Mouse (Mus musculus): ENCODE results near the gene Wdr74.

Wdr74 gene

GRCm38 (mm10) chr19:8735389-8736159, at the start of gene Wdr74:
Wdr74 (plus strand) TSS chr19:8735827.
- in situ Hi-C loops (cut with MboI, MseI) = loop anchor here (25.0 kb wide), 1 partner anchor 1698 kb away; the partner anchor contains the start of gene Stip1

- in situ Hi-C loops (cut with MboI, MseI) = no loop called here
Measured at GRCm38 (mm10) chr19:8691871-8692539, 43.6 kb upstream of the Wdr74 start.

GRCm38 (mm10) chr19:8692740-8693139, 42.9 kb upstream of the Wdr74 start:
- in situ Hi-C loops (cut with MboI, MseI) = no loop called here

GRCm38 (mm10) chr19:8695330-8695729, 40.3 kb upstream of the Wdr74 start:
- in situ Hi-C loops (cut with MboI, MseI) = no loop called here

- in situ Hi-C loops (cut with MboI, MseI) = loop anchor here (25.0 kb wide), 1 partner anchor 1212 kb away; the partner anchor contains the start of genes Atl3 and Rtn3
Measured at GRCm38 (mm10) chr19:8699652-8700051, 36.0 kb upstream of the Wdr74 start.

GRCm38 (mm10) chr19:8702458-8702857, 33.2 kb upstream of the Wdr74 start:
- in situ Hi-C loops (cut with MboI, MseI) = loop anchor here (25.0 kb wide), 1 partner anchor 1215 kb away; the partner anchor contains the start of genes Atl3 and Rtn3

GRCm38 (mm10) chr19:8703571-8703970, 32.1 kb upstream of the Wdr74 start:
- in situ Hi-C loops (cut with MboI, MseI) = loop anchor here (25.0 kb wide), 1 partner anchor 1216 kb away; the partner anchor contains the start of genes Atl3 and Rtn3

GRCm38 (mm10) chr19:8705026-8705708, 30.5 kb upstream of the Wdr74 start:
- in situ Hi-C loops (cut with MboI, MseI) = loop anchor here (25.0 kb wide), 1 partner anchor 1218 kb away; the partner anchor contains the start of genes Atl3 and Rtn3

- in situ Hi-C loops (cut with MboI, MseI) = loop anchor here (25.0 kb wide), 1 partner anchor 1219 kb away; the partner anchor contains the start of genes Atl3 and Rtn3
Measured at GRCm38 (mm10) chr19:8706132-8706667, 29.4 kb upstream of the Wdr74 start.

GRCm38 (mm10) chr19:8706930-8707329, 28.7 kb upstream of the Wdr74 start:
- in situ Hi-C loops (cut with MboI, MseI) = loop anchor here (25.0 kb wide), 1 partner anchor 1220 kb away; the partner anchor contains the start of genes Atl3 and Rtn3

- in situ Hi-C loops (cut with MboI, MseI) = loop anchor here (25.0 kb wide), 1 partner anchor 1222 kb away; the partner anchor contains the start of genes Atl3 and Rtn3
Measured at GRCm38 (mm10) chr19:8708954-8709353, 26.7 kb upstream of the Wdr74 start.

- in situ Hi-C loops (cut with MboI, MseI) = loop anchor here (25.0 kb wide), 1 partner anchor 1223 kb away; the partner anchor contains the start of genes Atl3 and Rtn3
Measured at GRCm38 (mm10) chr19:8710057-8710456, 25.6 kb upstream of the Wdr74 start.

GRCm38 (mm10) chr19:8711506-8711905, 24.1 kb upstream of the Wdr74 start:
- in situ Hi-C loops (cut with MboI, MseI) = loop anchor here (25.0 kb wide), 1 partner anchor 1224 kb away; the partner anchor contains the start of genes Atl3 and Rtn3

GRCm38 (mm10) chr19:8711949-8712869, 23.4 kb upstream of the Wdr74 start:
- in situ Hi-C loops (cut with MboI, MseI) = loop anchor here (25.0 kb wide), 1 partner anchor 1225 kb away; the partner anchor contains the start of genes Atl3 and Rtn3

GRCm38 (mm10) chr19:8712870-8713305, 22.7 kb upstream of the Wdr74 start:
- in situ Hi-C loops (cut with MboI, MseI) = loop anchor here (25.0 kb wide), 1 partner anchor 1226 kb away; the partner anchor contains the start of genes Atl3 and Rtn3

GRCm38 (mm10) chr19:8713306-8713996, 22.2 kb upstream of the Wdr74 start:
- in situ Hi-C loops (cut with MboI, MseI) = loop anchor here (25.0 kb wide), 1 partner anchor 1226 kb away; the partner anchor contains the start of genes Atl3 and Rtn3

- in situ Hi-C loops (cut with MboI, MseI) = loop anchor here (25.0 kb wide), 1 partner anchor 1227 kb away; the partner anchor contains the start of genes Atl3 and Rtn3
Measured at GRCm38 (mm10) chr19:8713997-8714652, 21.5 kb upstream of the Wdr74 start.
